Mouse (Mus musculus) gastrocnemius, adult 2 months (tissue): ENCODE measurements around the gene Pitx2. TPM values are rescaled to one million over a fixed set of nuclear protein-coding genes. Genes with fewer than 3 reads are reported as not detected.

Source experiments
- DNase-seq: peaks from one replicate; pipeline ENCODE4 v3.0.0; 2022
- H3K27ac ChIP-seq: fragments of 200-600 bp; 2 replicates; pipeline ENCODE4 v1.8.1; 2022; ENCODE audit warnings: mild to moderate bottlenecking
- H3K4me3 ChIP-seq: fragments of 200-600 bp; 2 replicates; pipeline ENCODE4 v1.8.1; 2022; ENCODE audit warnings: mild to moderate bottlenecking, moderate library complexity
- CTCF ChIP-seq: fragments of 200-600 bp; IDR thresholded peaks from 2 replicates; pipeline ENCODE4 v1.8.1; 2022; ENCODE audit warnings: antibody characterized with exemption, mild to moderate bottlenecking, moderate library complexity
- intact Hi-C: fragments of 180-260 bp; cut with DNase I; formaldehyde crosslinking; loops from one replicate; pipeline ENCODE4 v1.15.1; 2025
- total RNA-seq, 2 experiments: library from RNA; stranded (reverse); gene quantifications; 2 replicates each; pipeline ENCODE4 v1.2.3; 2021

The Pitx2 gene
- total RNA-seq, 2 experiments from 2014 or later, result 4.2 to 9.2 TPM

DNA sequence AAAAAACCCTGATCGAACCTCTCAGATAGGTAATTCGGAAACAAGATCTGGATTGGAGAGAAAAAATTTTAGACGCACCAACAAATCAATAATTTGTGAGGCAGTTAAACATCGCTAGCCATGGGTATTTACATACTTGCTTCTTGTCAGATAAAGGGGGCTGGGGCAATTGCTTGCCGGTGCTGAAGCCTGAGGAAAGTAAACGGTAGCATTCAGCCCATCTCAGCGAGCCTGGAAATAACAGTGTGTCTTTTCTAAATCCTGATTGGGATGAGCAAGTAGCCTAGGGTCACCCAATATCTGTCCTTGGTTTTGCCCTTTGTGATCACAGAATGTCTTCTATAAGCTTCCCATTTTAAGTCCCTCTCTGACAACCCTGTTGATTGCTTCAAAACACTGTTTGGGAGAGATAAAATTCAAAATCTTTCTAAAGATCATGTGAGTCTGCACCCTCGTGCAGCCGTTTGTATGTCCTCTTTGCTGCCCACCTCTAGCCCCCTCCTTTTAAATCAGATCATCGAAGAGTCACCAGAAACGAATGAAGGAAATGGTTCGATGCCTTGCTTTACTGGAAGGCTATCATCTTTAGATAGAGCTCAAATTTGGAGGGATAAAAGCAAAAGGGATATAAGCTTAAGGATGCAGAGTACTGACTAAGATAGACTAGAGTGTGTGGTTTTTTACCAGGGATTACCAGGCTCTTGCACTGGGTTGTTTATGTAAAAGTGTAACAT lies 3.7 kb upstream of the Pitx2 start:
- intact Hi-C loops, result no loop called here
- H3K4me3 ChIP-seq, result no peak overlapping the region
- H3K27ac ChIP-seq, result no peak overlapping the region
- TF ChIP-seq CTCF, result no peak
- no peak for DNase-seq

DNA sequence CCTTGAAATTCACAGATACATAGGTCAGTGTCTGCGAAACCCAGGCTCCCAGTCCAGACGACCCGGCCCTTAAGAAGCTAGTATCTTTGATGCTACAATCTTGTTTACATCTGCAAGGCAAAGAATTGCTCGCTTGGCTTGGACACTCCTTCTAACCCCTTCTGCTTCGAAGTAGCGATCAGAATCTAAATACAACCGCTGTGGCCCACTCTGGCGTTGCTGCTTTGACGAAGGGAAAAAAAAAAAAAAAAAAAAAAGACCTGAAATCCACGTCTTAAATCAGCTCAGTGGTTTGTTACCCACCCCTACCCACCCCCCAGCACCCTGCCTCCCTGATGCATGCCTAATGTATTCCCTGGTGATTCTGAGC lies 3.1 kb upstream of the Pitx2 start:
- Histone ChIP-seq H3K4me3 (no peak overlapping the region), H3K27ac (no peak overlapping the region)
- TF ChIP-seq CTCF, result no peak
- intact Hi-C loops, result no loop called here
- no peak for DNase-seq

DNA sequence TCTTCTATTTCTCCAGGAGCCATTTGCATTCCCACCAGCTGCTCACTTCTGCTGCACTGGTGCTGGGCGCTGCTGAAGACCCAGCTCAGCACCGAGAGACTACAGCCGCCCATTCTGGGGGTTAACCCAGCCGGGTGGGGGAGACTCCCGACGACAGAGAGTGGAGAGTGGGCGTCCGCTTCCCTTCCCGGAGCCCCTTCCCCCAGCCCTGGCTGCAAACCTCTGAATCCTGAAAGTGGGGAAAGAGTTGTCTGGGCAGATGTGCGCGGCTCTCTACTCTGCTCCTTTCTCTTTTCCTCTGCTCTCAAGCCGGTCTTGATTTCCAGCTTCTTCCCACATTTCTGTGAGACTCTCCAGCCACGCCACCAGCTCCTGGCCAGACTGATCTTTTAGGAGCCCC lies 2.6 kb upstream of the Pitx2 start:
- H3K27ac ChIP-seq, result no peak overlapping the region
- no peak overlapping the region for H3K4me3 ChIP-seq
- TF ChIP-seq CTCF, result no peak
- intact Hi-C loops, result no loop called here
- DNase-seq, result no peak

DNA sequence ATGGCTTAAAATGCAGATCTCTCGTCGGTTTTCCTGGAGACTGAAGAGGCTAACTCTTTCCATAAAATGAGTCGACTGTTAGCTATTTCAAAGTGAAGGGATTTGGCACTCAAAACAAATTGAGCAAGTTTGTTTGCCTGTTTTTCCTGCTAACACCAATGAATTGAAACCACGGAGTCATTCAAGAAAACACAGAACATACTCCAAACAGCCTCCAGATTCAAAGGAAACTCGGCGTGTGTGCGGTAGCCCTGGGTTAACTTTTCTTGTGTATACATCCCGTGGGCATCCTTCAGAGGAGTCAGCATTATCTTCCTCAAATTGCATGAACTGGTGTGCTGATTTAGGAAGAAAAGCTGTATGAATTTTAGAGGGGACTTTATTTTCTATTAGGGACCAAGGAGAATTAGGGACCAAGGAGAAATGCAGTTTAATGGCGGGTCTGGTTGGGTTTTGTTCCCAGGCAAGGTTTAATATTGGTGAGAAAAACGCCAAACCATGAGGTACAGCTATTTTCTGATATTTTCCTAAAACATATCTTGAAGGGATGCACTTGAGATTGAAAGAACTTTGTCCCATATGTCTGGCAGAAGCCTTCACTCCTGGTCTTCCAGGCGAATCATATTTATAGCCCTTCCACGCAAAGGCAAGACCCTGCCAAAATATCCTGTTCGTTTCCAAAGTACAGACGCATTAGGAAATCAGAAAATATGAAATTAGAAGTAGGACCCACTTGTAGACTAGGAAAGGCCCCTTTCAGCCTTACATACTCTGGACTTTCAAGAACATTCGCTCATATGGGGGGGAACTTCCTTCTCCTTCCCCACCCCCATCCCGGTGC lies 1.7 kb upstream of the Pitx2 start:
- no peak for DNase-seq
- intact Hi-C loops, result no loop called here
- no peak overlapping the region for H3K4me3 ChIP-seq
- no peak overlapping the region for H3K27ac ChIP-seq
- no peak for TF ChIP-seq CTCF

DNA sequence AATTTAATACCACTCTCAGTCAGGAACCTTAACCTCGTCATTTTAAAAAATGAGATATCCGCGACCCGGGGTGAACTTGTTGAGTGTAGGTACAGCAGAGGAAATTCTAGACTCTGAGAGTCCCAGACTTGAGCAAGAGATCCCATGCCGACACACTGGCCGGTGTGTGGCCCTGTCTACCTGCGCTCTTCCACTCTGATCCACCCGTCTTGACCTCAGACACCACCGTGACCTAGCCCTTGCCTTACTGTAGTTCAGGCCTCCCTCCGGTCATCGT lies 1.1 kb upstream of the Pitx2 start:
- Histone ChIP-seq H3K27ac (no peak overlapping the region), H3K4me3 (no peak overlapping the region)
- no peak for DNase-seq
- no peak for TF ChIP-seq CTCF
- intact Hi-C loops, result no loop called here

DNA sequence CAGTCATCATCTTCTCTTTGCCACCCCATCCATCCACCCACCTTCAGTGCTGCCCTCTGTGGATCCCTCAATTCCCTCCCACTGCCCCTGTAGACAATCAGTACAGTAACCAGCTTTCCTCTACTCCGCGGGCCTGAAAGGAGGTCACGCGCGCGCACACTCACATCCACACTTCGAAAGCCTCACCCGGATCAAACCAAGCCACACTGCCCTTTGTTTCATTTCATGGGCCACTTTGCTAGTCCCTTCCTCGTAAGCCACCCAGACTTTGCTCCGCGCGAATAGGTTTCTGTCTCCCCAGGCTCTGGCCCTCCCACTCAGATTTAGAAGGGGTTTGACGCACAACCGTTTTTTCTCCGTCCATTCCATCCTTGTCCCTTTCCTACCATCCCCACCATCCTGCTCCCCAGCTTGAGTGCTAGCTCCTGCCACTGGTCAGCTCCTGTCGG lies 494 bp upstream of the Pitx2 start:
- peak overlapping the region; percentile 81 for H3K27ac ChIP-seq
- peak overlapping the region; percentile 85 for H3K4me3 ChIP-seq
- no peak for DNase-seq
- TF ChIP-seq CTCF, result no peak
- intact Hi-C loops, result no loop called here

DNA sequence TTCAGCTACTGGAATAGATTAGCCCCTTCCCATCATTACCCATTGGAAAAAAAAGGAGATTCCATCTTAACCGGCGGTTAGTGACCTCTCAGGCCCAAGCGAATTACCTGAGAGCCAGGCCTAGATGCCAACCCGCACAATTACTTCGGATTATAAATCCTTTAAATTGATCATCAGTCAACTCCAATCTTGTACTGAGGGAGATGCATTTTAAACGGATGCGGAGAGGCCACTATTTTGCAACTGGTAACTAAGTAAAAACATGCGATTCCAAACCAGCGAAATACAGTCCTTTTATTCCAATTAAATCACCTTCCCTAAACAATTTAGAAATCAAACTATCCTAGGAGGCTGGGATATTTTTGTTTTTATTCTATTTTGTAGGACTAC lies 818 bp downstream of the Pitx2 start:
- intact Hi-C loops, result loop anchor here (5.0 to 10.0 kb wide), 2 partner anchors 33 to 216 kb away; no protein-coding TSS in a partner anchor
- no peak for DNase-seq
- Histone ChIP-seq H3K27ac (peak overlapping the region; percentile 81; the same call in 1 of the 2 replicates), H3K4me3 (peak overlapping the region; percentile 85)
- no peak for TF ChIP-seq CTCF

DNA sequence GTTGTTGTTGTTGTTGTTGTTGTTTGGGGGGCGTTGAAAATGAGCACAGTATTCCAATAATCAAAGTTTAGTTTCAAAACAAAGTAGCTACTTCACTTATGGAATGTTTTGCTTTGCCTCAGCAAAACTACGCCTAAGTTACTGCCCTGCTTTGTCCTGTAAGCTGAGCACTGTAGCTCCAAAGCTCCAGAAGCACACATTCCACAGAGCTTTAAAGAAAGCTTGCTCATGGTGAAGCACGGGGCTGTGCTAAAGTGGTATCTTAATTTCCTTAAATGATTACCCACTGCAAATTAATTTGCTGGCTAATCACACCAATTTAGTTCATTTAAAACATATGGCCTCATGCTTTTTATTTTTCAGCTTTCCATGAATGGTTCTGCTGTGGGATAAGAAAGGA lies 1.5 kb downstream of the Pitx2 start:
- intact Hi-C loops, result loop anchor here (5.0 to 10.0 kb wide), 2 partner anchors 34 to 216 kb away; no protein-coding TSS in a partner anchor
- Histone ChIP-seq H3K27ac (no peak overlapping the region), H3K4me3 (peak overlapping the region; percentile 85)
- no peak for TF ChIP-seq CTCF
- no peak for DNase-seq

DNA sequence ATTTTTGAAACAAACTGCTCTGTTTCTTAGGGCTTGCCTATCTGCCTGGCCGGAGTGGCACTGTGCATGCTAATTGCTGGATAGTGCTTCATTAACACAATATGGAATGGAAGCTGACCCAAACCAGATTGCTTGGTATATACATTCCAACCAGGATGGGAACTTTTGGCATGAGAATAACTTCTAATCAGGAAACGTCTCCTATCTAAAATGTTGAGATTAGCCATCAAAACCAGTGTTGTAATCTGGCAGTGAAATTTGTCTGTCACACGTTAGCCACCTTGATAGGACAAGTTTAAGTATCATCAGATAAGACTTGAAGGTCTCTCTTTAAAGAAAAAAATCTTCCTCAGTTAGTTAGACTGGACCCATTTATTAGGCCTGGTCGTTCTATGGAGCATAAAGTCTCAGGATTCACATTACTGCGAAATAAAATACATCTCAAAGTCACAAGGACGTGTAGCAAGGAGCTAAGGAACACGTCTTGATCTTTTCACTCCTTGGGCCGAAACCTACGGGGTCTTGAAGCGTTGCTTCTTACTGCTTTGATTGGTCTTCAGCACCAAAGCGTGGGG lies 2.1 kb downstream of the Pitx2 start:
- intact Hi-C loops, result loop anchor here (5.0 to 10.0 kb wide), 2 partner anchors 34 to 217 kb away; no protein-coding TSS in a partner anchor
- Histone ChIP-seq H3K27ac (no peak overlapping the region), H3K4me3 (peak overlapping the region; percentile 85)
- no peak for DNase-seq
- TF ChIP-seq CTCF, result no peak

DNA sequence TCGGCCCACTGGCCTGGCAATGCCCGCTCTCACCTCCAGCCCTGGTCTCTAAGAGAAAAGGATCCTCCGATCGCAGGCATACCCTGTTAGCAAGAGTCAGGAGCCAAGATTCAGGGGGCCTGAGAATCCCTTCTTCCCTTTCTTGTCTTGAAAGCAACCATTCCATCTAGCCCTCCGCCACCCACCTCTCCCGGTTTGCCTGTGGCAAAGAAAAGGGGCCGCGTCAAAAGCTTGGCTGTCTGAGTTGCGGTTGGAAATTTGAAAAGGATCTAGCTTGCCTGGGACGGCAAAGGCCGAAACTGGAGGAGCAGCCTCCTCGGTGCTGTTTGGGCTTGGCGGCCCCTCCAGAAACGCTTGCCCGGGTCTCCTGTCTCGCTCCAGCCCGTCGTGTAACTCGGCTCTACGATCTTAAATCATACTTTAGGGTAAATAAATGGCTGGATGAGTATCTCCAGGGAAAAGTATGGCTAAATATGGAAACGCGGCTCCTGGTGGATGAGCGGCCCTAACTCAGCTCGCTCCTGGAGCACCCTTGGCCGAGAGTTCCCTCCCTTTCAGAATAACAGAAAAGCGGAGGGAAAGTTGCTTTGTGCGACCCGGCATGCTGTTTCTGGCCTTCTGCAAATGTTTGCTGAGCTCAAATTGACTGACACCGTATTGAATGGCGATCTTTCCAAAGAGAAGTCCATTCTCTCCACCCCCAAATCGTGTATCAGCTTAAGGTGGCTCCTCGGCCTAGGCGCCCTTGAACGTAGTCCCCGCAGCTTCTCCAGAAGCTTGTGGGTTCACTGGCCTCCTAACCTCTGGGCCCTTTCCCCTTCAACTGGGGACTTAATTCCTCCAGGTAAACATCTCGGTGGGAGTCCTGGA lies 3.4 kb downstream of the Pitx2 start:
- Histone ChIP-seq H3K27ac (peak overlapping the region; percentile 31), H3K4me3 (peak overlapping the region; percentile 34)
- intact Hi-C loops, result loop anchor here (5.0 to 10.0 kb wide), 2 partner anchors 36 to 218 kb away; no protein-coding TSS in a partner anchor
- no peak for TF ChIP-seq CTCF
- no peak for DNase-seq

DNA sequence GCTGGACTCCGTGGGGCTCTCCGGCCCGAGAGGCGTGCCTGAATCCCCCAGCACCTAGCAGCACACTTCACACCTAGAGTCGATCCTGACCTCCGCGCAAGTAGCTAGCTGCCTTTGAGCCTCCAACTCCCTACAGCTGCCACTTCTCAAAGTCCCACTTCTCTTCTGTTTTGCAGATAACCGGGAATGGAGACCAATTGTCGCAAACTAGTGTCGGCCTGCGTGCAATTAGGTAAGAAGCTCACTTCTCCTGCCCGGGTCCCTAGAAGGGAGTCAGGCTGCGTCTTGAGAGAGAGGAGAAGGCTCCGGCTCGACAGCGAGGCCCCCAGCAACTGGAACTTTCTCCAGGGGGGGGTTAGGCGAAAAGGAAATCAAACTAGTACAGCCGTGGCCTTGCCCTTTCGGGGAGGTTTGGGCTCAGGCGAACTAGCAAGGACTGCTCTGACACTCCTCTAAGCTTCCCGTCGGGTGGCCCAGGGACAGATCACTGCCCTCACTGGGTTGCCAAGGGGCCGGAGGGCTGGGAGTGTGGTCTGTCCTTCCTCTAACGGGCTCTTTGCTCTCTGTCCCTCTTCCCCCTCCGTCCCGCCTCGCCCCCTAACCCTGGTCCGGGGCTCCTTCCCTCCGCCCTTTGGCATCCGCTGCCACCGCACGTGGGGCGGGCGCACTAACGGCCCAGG lies 4.2 kb downstream of the Pitx2 start:
- intact Hi-C loops, result loop anchor here (1.0 to 10.0 kb wide), 5 partner anchors 37 to 867 kb away; no protein-coding TSS in a partner anchor
- DNase-seq, result no peak
- H3K4me3 ChIP-seq, result peak overlapping the region; percentile 75
- peak overlapping the region; percentile 49 for H3K27ac ChIP-seq
- TF ChIP-seq CTCF, result no peak
